Mouse (Mus musculus) kidney, adult 2 months (tissue): ENCODE data around the gene Vrk1.

Experiments
- CTCF ChIP-seq: fragments of 200-500 bp; conservative IDR thresholded peaks from 2 replicates; pipeline ENCODE4 v1.5.1; 2011; ENCODE audit warnings: low read depth, mild to moderate bottlenecking, control low read depth, low read length, moderate library complexity, mixed read lengths; ENCODE audit not compliant: insufficient read depth, insufficient read length
- POLR2A ChIP-seq: fragments of 200-500 bp; IDR thresholded peaks from one replicate; pipeline ENCODE4 v1.6.1; 2011; ENCODE audit warnings: low read depth, low read length, control low read depth

GRCm38 (mm10) chr12:106001775-106002174, 8.3 kb upstream of the Vrk1 start:
- TF ChIP-seq POLR2A (no peak), CTCF (no peak; the same call in 1 of the 2 replicates)
